Mouse (Mus musculus) mouse embryonic stem cell (cell line): ENCODE measurements around the gene Ints14.
"Not testable (repeated sequence)": the region's sequence is repeated elsewhere in the genome, so short reads cannot be mapped to it uniquely, and the experiment has no call there.

ENCODE experiments used
- in situ Hi-C, 2 experiments: fragments of 300-500 bp; cut with MboI; formaldehyde crosslinking; loops; 1 replicate in 1 of 2; 3 replicates in 1 of 2; pipeline ENCODE4 v1.14.3; 2019 to 2020; ENCODE audit warnings: low sequenced_read_pairs in 2 of 2, low pct_unique_long_range_greater_than_20kb in 1 of 2, mixed read lengths in 1 of 2; ENCODE audit not compliant: unreplicated experiment in 1 of 2

Gene Ints14

GRCm38 (mm10) chr9:64947483-64948095 is 13.1 kb upstream of the Ints14 start:
- in situ Hi-C loops = no loop called here

GRCm38 (mm10) chr9:64951161-64951657 is 9.5 kb upstream of the Ints14 start, which contains the start of gene Slc24a1:
Slc24a1 (minus strand) TSS chr9:64951607.
- in situ Hi-C loops = no loop called here

- in situ Hi-C loops = no loop called here
These were observed 8.7 kb upstream of the Ints14 start for GRCm38 (mm10) chr9:64952055-64952454.

DNA sequence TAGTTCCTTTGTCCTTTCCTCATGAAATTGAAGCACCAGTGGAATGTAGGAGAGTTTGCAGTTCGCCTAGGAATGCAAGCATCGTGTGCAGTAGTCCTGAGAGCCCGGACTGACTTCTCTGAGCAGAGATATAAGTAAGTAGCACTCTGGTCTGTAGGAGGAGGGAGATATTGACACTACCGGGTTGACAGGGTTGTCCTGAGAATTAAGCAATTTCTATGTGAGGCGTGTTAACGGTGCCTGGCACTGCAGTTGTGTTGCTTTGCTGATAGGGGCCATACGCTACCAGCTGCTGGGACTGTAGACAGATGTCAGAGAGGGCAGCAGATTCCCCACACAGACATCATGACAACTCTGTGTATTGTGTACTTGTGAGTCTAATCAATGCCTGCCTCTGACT is 7.5 kb upstream of the Ints14 start:
- in situ Hi-C loops = no loop called here

GRCm38 (mm10) chr9:64956337-64956736 is 4.4 kb upstream of the Ints14 start:
- in situ Hi-C loops = no loop called here

GRCm38 (mm10) chr9:64957276-64957675 is 3.4 kb upstream of the Ints14 start:
- in situ Hi-C loops = no loop called here

- in situ Hi-C loops = no loop called here
These were observed 244 bp downstream of the Ints14 start for GRCm38 (mm10) chr9:64960978-64961320.

GRCm38 (mm10) chr9:64980548-64980947 is 19.8 kb downstream of the Ints14 start:
- in situ Hi-C loops = no loop called here

- in situ Hi-C loops = no loop called here
These were observed 21.2 kb downstream of the Ints14 start for GRCm38 (mm10) chr9:64981904-64982303.

DNA sequence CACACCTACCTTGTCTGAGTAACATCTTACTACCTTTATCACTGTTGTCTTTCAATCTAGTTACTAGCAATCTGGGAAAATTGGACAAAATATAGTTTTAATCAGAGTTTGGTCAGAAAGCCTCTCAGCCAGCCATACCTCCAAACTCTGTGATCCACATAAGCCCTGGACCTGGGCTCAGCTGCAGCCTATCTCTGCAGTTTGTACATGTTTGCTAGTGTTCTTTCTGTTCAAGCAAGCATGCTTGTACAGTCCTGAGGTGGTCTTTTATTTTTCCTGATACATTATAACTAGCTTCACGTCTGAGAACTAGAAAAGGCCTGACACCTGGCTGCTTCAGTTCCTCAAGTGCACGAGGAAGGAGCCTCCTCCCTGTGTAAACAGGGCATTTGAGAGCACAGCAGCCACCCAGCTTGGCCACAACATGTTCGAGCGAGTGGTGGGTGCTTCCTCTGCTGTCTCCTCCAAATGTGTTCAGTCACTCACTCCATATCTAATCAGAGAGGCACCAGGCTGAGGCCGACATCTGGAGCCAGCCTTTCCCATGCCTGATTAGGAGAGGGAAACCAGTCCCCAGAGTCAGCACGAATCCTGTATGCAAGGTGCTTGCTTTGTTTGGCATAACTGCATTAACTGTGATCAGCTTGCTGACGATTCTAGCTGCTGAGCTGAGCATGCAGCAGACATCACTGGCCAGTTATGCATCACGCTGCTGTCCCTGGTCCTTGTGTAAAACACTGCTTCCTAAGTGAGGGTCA is 24.5 kb downstream of the Ints14 start:
- in situ Hi-C loops = no loop called here

GRCm38 (mm10) chr9:64985807-64986206 is 25.1 kb downstream of the Ints14 start:
- in situ Hi-C loops = no loop called here

GRCm38 (mm10) chr9:64987651-64988050 is 26.9 kb downstream of the Ints14 start:
- in situ Hi-C loops = no loop called here

- in situ Hi-C loops = no loop called here
These were observed 27.7 kb downstream of the Ints14 start for GRCm38 (mm10) chr9:64988443-64988842.

- in situ Hi-C loops = no loop called here
These were observed 29.6 kb downstream of the Ints14 start for GRCm38 (mm10) chr9:64990291-64990690.

GRCm38 (mm10) chr9:64995464-64995863 is 34.8 kb downstream of the Ints14 start:
- in situ Hi-C loops = not testable (repeated sequence)

DNA sequence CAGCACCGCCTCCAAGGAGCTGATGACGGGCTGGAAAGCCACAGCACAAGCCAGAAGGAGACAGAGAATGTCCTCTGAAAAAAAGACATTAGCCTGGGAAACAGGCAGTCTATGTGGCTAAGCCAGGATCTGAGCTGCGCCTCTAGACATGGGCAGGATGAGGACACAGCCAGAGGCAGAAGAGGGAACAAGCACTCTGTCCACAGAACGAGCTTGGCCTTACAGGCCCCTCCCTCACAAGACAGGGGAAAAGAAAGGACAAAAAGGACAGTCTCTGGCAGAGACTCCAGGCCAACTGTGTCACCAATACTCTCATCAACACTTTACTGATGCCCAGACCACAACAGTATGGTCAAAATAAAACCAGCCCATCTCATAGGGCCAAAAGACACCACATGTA is 40.8 kb downstream of the Ints14 start:
- in situ Hi-C loops = no loop called here

GRCm38 (mm10) chr9:65005737-65006136 is 45.0 kb downstream of the Ints14 start:
- in situ Hi-C loops = no loop called here

- in situ Hi-C loops = no loop called here
These were observed 49.9 kb downstream of the Ints14 start for GRCm38 (mm10) chr9:65010632-65011031.

GRCm38 (mm10) chr9:65011304-65011703 is 50.6 kb downstream of the Ints14 start:
- in situ Hi-C loops = no loop called here
